Mouse (Mus musculus): Measurements from ENCODE around the gene Ulk4. TPM values are rescaled to one million over a fixed set of nuclear protein-coding genes. Genes with fewer than 3 reads are reported as not detected.

Ulk4 gene
- total RNA-seq (2021), result 1 to 10 TPM in 1 of 2 experiments, under 1 TPM in 1; 0.49 to 1.0 TPM
- long read RNA-seq, experiment 1, full-length matches to known transcripts, result 1 of 1 reads
- long read RNA-seq, experiment 1, partial matches to known transcripts, result 0 of 1 reads
- long read RNA-seq, experiment 1, other reads (novel, unspliced or antisense), result 0 of 1 reads
- long read RNA-seq, experiment 2, partial matches to known transcripts, result 0 of 1 reads
- long read RNA-seq, experiment 2, other reads (novel, unspliced or antisense), result 1 of 1 reads

DNA sequence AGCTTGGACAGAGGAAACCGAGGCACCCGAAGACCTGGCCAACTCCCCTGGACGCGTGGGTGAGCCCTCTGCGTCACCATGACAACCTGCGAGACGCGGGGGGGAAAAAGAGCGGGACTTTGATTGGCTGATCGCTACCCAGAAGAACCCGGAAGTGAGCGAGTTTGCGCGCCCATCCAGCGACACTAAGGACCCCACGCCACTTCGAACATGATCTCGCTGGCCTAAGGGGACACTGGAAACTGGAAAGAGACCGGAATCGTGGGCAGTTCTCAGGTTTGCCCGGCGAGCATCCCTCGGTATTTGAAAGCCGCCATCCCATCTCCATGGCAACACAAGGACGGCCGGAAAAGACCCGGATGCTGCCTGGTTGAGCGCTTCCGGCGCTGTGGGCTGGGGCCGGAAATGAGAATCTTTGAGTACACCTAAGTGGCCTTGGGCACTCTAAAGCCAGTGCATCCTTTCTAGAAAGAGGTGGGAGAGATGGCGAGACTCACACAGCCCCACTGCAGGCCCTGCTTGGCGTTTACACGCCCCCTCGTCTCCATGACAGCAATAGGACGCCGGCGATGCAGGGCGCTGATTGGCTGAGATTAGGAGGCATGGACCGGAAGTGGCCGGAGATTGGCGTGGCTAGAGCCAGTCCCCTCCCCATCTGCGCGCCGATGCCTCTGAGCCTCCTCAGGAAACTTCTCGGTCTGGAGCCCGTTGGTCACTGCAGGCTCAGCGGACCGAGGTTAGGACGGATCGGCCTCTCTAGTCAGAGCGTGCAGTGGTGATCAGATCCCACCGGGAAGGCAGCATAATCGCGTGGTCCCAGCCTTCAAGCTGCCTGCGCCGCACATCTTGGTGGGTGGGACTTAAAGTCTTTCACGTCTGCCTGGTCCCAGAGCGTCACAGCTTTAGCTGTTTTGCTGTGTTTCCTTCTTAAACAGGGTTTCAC, at the start of gene Ulk4:
Ulk4 (minus strand) TSS at position 80 of the 943 bp plus-strand sequence.
- peak; percentile 89 to 92 for DNase-seq
- intact Hi-C loops (cut with DNase I), result no loop called here

DNA sequence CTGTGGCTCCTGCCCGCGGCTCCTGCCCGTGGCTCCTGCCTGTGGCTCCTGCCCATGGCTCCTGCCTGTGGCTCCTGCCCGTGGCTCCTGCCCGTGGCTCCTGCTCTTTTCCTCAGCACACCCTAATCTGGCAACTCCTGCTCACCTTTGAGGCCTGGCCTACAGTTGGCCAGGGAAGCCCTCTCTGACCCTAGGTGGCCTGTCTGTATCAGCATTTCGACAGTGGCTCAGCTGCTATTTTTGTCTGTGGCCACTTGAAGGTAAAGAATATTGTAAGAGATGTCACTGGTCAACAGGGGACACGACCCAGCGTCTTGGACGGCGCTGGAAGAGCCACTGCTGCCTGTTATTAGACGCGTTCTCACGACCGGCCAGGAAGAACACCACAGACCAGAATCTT, 45.0 kb upstream of the Ulk4 start:
- DNase-seq, result no peak
- intact Hi-C loops (cut with DNase I), result no loop called here

DNA sequence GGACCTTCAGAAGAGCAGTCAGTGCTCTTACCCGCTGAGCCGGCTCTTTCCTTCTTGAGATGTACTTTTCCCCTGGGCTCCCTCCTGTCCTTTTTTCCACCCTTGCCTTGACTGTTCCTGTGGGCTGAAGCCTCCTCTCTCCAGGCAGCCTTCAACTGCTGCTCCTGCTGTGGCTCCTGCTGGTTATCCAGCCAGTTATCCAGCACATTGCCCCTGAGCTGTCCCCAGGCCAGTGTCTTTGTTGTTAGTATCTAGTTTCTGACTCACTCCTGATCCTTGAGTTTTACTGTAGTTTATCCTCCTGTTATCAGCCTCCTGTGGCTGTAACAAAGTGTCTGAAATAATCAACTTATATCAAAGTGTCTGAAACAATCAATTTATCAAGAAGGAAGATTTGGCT, 44.1 kb upstream of the Ulk4 start:
- intact Hi-C loops (cut with DNase I), result no loop called here
- no peak for DNase-seq

GRCm38 (mm10) chr9:121320433-121320832, 43.4 kb upstream of the Ulk4 start:
- DNase-seq, result no peak
- intact Hi-C loops (cut with DNase I), result no loop called here

- intact Hi-C loops (cut with DNase I), result no loop called here
- DNase-seq, result no peak
Measured at GRCm38 (mm10) chr9:121319323-121319966, 42.4 kb upstream of the Ulk4 start.

GRCm38 (mm10) chr9:121316621-121317405, 39.8 kb upstream of the Ulk4 start:
- peak; percentile 61 to 71 for DNase-seq
- intact Hi-C loops (cut with DNase I), result loop anchor here (2.0 kb wide), 2 partner anchors 14 to 34 kb away; no protein-coding TSS in a partner anchor

DNA sequence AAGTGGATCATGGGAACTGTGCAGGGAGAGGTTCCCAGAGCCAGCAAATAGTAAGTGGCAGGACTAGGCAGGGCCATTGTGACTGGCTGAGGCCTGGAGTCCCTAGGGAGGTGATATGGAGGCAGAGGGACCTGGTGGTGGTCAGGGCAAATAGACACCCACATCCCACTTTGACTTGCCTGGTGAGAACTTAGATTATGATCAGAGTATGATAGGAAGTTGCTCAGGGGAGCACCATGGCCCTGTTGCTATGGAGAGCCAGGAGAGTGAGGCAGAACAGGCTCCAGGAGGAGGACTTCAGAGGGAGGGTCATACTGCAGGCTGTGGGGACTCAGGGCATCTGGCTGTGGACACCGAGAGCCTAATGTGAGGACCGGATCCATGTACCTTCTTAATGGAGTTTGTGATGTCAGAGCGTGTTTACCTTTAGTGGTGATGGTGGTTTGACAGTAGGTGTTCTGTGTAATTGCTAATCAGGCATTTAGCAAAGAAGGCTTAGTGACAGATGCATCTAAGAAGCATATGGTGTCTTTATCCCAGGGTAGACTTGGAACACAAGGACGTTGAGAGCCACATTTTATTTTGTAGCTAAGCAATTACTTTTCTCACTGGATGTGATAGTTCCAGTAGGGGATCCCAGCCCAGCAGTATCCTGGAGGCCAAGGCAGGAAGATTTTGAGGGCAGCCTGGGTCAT, 39.1 kb upstream of the Ulk4 start:
- DNase-seq, result no peak
- intact Hi-C loops (cut with DNase I), result loop anchor here (2.0 kb wide), 2 partner anchors 15 to 35 kb away; no protein-coding TSS in a partner anchor

GRCm38 (mm10) chr9:121314541-121315152, 37.6 kb upstream of the Ulk4 start:
- intact Hi-C loops (cut with DNase I), result loop anchor here (1.0 kb wide), 1 partner anchor 16 kb away; no protein-coding TSS in a partner anchor
- DNase-seq, result peak; percentile 65 to 73

- peak; percentile 92 to 94 for DNase-seq
- intact Hi-C loops (cut with DNase I), result loop anchor here (1.0 kb wide), 1 partner anchor 16 kb away; no protein-coding TSS in a partner anchor
Measured at GRCm38 (mm10) chr9:121313656-121314374, 36.8 kb upstream of the Ulk4 start.

- no peak for DNase-seq
- intact Hi-C loops (cut with DNase I), result no loop called here
Measured at GRCm38 (mm10) chr9:121312237-121312891, 35.4 kb upstream of the Ulk4 start.

DNA sequence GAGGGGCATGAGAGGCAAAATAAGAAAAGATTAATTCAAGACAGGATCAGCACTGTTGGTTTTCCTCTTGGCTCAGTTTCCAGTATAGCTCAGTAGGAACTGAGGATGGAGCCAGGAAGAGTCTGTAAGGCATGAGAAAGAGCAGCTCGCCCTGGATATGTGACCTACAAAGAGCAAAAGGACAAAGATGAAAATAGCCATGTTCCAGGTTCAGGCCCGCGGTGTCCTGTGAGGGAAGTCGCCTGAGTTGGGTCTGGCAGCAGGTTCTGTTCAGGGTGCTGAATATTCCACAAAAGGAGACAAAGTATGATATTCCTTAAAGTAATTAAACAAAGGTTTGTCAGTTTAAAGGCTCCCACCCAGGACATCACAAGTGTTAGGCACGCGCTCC, 34.8 kb upstream of the Ulk4 start:
- intact Hi-C loops (cut with DNase I), result no loop called here
- no peak for DNase-seq

- intact Hi-C loops (cut with DNase I), result no loop called here
- no peak for DNase-seq
Measured at GRCm38 (mm10) chr9:121310501-121310900, 33.5 kb upstream of the Ulk4 start.

DNA sequence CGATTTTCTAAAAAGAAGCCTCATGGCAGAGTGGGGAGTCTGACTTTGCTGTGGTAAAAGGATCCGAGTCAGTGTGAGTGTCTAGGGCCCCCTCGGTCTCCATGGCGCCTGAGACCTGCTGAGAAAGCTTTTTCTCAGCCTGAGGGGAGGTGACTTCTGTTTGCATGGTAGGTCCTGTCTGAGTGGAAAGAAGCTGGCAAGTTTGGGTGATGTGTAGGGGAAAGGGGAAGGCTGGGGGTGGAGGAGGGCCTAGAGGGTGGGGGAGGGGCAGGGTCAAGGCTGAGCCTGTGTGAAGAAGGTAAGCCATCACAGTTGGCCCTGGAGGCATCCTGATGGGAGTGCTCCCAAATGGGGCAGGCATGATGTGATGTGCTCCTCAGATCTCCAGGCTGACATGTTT, 32.3 kb upstream of the Ulk4 start:
- no peak for DNase-seq
- intact Hi-C loops (cut with DNase I), result no loop called here

GRCm38 (mm10) chr9:121305456-121305855, 28.5 kb upstream of the Ulk4 start:
- DNase-seq, result no peak
- intact Hi-C loops (cut with DNase I), result no loop called here

DNA sequence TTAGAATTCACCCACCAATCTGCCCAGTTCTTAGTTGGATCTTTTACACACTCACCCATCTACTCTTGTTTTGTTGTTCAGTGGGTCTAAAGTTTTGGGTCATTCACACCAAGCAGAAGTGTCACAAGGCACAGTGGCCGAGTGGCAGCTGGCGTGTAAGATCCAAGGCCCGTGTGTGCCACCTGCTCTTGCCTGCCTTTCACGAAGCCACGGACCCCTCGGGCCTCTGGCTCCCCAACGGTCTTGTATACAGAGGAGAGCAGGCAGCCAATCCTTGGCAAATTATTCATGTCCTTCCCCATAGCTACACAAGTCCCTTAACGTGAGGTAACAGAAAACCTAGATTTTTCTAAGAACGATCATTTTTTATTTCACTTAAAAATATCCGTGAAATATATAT, 27.5 kb upstream of the Ulk4 start:
- intact Hi-C loops (cut with DNase I), result no loop called here
- no peak for DNase-seq

- intact Hi-C loops (cut with DNase I), result no loop called here
- DNase-seq, result no peak
Measured at GRCm38 (mm10) chr9:121303748-121304147, 26.8 kb upstream of the Ulk4 start.

DNA sequence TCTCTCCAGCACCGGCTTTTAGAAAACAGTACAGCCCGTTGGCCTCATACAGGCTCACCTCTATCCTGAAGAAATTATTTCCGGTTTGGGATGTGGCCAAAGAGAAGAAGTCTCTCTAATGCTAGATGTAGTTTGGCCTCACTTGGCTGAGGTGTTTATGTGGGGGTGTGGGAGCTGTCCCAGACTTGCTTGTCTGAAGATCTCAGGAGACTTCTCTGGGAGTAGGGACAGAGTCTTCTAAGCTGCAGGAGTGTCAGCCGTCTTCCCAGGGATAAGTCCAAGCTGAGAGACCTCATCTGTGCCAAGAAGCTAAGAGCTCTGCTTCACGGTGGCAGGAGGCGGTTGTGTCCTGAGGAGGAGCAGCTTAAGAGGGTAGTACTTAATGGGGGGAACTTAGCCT, 26.1 kb upstream of the Ulk4 start:
- intact Hi-C loops (cut with DNase I), result no loop called here
- no peak for DNase-seq

DNA sequence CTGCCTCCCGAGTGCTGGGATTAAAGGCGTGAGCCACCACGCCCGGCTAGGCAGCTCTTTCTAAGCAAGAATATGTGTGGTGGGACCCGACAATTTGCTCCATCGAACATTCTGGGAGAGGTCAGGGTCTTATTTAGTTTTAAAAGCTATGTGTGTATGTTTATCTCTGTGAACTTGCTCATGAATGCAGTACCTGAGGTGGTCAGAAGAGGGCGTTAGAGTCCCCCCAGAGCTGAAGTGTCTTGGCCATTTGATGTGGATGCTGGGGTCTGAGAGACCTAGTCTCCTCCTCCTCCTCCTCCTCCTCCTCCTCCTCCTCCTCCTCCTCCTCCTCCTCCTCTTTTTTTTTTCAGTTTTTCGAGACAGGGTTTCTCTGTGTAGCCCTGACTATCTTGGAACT, 25.5 kb upstream of the Ulk4 start:
- DNase-seq, result no peak
- intact Hi-C loops (cut with DNase I), result no loop called here
